Mouse (Mus musculus) ES-E14 (cell line): ENCODE measurements around the gene Sept5. TPM values are rescaled to one million over a fixed set of nuclear protein-coding genes. Genes with fewer than 3 reads are reported as not detected.

Source experiments
- DNase-seq: peaks from one replicate; pipeline ENCODE4 v3.0.0-alpha.2; 2013; ENCODE audit warnings: low read depth, low spot score
- H3K27ac ChIP-seq: 2 replicates; pipeline ENCODE4 v1.5.1; 2012; ENCODE audit warnings: low read depth, mild to moderate bottlenecking, low read length, moderate library complexity, mixed read lengths; ENCODE audit not compliant: poor library complexity, insufficient read depth, severe bottlenecking
- H3K36me3 ChIP-seq: 2 replicates; pipeline ENCODE4 v1.6.1; 2012; ENCODE audit warnings: mild to moderate bottlenecking, low read length, moderate library complexity, mixed read lengths; ENCODE audit not compliant: control insufficient read depth, poor library complexity, insufficient read depth, severe bottlenecking
- H3K4me1 ChIP-seq, 2 experiments: fragments of 150-350 bp in 1 of 2; sonication (generic) in 1 of 2; 2 replicates each; pipeline ENCODE4 v1.6.1; 2012; ENCODE audit warnings: low read length in 2 of 2, mild to moderate bottlenecking in 1 of 2, mixed read lengths in 1 of 2; ENCODE audit not compliant: control insufficient read depth in 2 of 2, insufficient read depth in 2 of 2, poor library complexity in 1 of 2
- H3K4me3 ChIP-seq, 2 experiments: fragments of 150-350 bp in 1 of 2; sonication (generic) in 1 of 2; 2 replicates each; pipeline ENCODE4 v1.5.1; 2012; ENCODE audit warnings: low read length in 2 of 2, low read depth in 1 of 2, mild to moderate bottlenecking in 1 of 2, mixed read lengths in 1 of 2; ENCODE audit not compliant: insufficient read depth in 1 of 2, poor library complexity in 1 of 2, severe bottlenecking in 1 of 2
- H3K9ac ChIP-seq: 2 replicates; pipeline ENCODE4 v1.6.1; 2012; ENCODE audit warnings: low read depth, mild to moderate bottlenecking, low read length, mixed read lengths; ENCODE audit not compliant: poor library complexity, insufficient read depth, severe bottlenecking
- H3K9me3 ChIP-seq: fragments of 150-350 bp; sonication (generic); 2 replicates; pipeline ENCODE4 v1.6.1; 2012; ENCODE audit warnings: low read depth, mild to moderate bottlenecking, low read length; ENCODE audit not compliant: control insufficient read depth, insufficient read depth
- CHD2 ChIP-seq: IDR thresholded peaks from 2 replicates; pipeline ENCODE4 v1.6.1; 2014; ENCODE audit warnings: mild to moderate bottlenecking, low read depth, low read length, inconsistent platforms
- HCFC1 ChIP-seq: IDR thresholded peaks from 2 replicates; pipeline ENCODE4 v1.6.1; 2012; ENCODE audit warnings: low read length, inconsistent platforms, borderline replicate concordance; ENCODE audit not compliant: insufficient read depth
- MAFK ChIP-seq: IDR thresholded peaks from 2 replicates; pipeline ENCODE4 v1.6.1; 2014; ENCODE audit warnings: mild to moderate bottlenecking, low read depth, low read length, inconsistent platforms; ENCODE audit not compliant: insufficient read depth
- ZC3H11A ChIP-seq: IDR thresholded peaks from 2 replicates; pipeline ENCODE4 v1.6.1; 2012; ENCODE audit warnings: low read depth, mild to moderate bottlenecking, inconsistent platforms, low read length, borderline replicate concordance
- ZNF384 ChIP-seq: IDR thresholded peaks from 2 replicates; pipeline ENCODE4 v1.6.1; 2012; ENCODE audit warnings: low read depth, low read length, inconsistent platforms
- in situ Hi-C, 2 experiments: fragments of 600-800 bp; cut with MboI; formaldehyde crosslinking; loops; one replicate each; pipeline ENCODE4 v1.15.1; 2025; ENCODE audit warnings: low sequenced_read_pairs in 2 of 2, inconsistent platforms in 1 of 2; ENCODE audit not compliant: unreplicated experiment in 2 of 2
- total RNA-seq: library from RNA; depleted of rRNA; stranded (reverse); fragments of 300-350 nt; gene quantifications from 2 replicates; pipeline ENCODE4 v1.2.3, GENCODE M21; 2012; rRNA removed

Sept5 gene
- 0.74 and 3.0 TPM in 2 replicates for total RNA-seq

- in situ Hi-C loops = loop anchor here in 1 of 2 experiments (10.0 kb wide), 1 partner anchor 165 kb away; no protein-coding TSS in a partner anchor
- no peaks in the 10 kb centered on the region for H3K4me1 ChIP-seq
- TF ChIP-seq CHD2 = no peak
- no peak for TF ChIP-seq HCFC1
- no peak for TF ChIP-seq ZC3H11A
- TF ChIP-seq MAFK = no peak
- no peak for TF ChIP-seq ZNF384
- H3K27ac ChIP-seq = no peak within 1 kb of the TSS
- no peak for DNase-seq
- 0 out of 2 replicates have a peak within 1 kb of the TSS, but pooled peaks have one; percentile 21 for H3K9ac ChIP-seq
- peak within 1 kb of the TSS; percentile 71 to 80; a peak in 3 of 4 replicates for H3K4me3 ChIP-seq
- H3K9me3 ChIP-seq = no peaks in the 10 kb centered on the region
- H3K36me3 ChIP-seq = no peaks in the 10 kb centered on the region
Measured at GRCm38 (mm10) chr16:18629390-18630231, at the start of gene Sept5. Gene Sept5 (minus strand): TSS chr16:18629954.

- no peak overlapping the region for H3K9ac ChIP-seq
- H3K4me1 ChIP-seq = peaks cover 2 to 4% of the 10 kb centered on the region in 2 experiments; a peak in 2 of 4 replicates
- H3K9me3 ChIP-seq = no peaks in the 10 kb centered on the region
- peak; percentile 56 for DNase-seq
- no peak overlapping the region for H3K27ac ChIP-seq
- H3K4me3 ChIP-seq = no peak overlapping the region
- in situ Hi-C loops = no loop called here
- H3K36me3 ChIP-seq = no peaks in the 10 kb centered on the region
- TF ChIP-seq CHD2 (no peak), HCFC1 (no peak), ZC3H11A (no peak), MAFK (no peak), ZNF384 (no peak)
Measured at GRCm38 (mm10) chr16:18679112-18679511, 49.4 kb upstream of the Sept5 start.

DNA sequence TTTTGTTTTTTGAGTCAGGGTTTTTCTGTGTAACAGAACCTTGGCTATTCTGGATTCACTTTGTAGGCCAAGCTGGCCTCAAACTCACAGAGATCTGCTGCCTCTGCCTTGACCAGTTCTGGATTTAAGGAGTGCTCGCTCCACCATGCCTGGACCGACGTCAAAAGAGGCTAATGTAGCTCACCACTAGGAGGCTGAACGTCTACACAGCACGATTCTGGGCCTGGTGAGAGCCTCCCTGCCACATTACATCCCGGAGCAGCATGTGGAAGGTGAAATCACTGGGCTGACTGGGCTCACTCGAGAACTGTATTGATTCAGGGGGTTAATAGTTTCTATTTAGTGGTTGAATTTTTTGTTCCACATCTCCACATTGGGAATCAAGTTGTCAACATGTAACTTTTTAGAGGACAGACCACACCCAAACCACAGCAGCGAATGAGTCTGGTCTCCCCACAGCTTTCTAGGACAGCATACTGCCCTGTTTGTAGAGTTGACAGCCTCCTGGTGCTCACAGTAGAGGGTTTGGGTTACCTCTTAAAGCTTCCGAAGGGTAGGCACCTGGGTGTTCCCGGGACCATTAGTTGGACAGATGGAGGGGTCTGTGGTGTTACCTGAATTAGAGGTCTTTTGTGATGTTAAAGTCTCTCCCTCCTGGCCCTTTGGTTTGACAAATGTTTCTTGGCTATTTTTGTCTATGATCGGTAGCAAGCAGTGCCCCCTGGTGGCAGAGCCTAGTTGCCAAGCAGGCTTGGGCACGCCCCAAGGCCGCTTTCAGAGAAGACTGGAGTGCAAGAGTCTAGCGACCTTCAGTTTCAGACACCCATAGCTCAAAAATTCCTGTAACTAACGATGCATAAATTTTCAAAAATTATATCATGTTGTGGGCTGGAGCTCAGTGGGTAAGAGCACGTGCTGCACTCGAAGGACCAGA lies 48.3 kb upstream of the Sept5 start:
- TF ChIP-seq CHD2 = no peak
- no peak for TF ChIP-seq HCFC1
- no peak for TF ChIP-seq MAFK
- TF ChIP-seq ZC3H11A = no peak
- TF ChIP-seq ZNF384 = no peak
- Histone ChIP-seq H3K4me1 (peaks cover 2 to 4% of the 10 kb centered on the region in 2 experiments; a peak in 2 of 4 replicates), H3K9me3 (no peaks in the 10 kb centered on the region), H3K4me3 (no peak overlapping the region), H3K36me3 (no peaks in the 10 kb centered on the region), H3K9ac (no peak overlapping the region), H3K27ac (no peak overlapping the region)
- in situ Hi-C loops = no loop called here
- peak; percentile 85 for DNase-seq

GRCm38 (mm10) chr16:18673005-18673404 lies 43.3 kb upstream of the Sept5 start:
- Histone ChIP-seq H3K9me3 (no peaks in the 10 kb centered on the region), H3K4me1 (peaks cover under 1 to 2% of the 10 kb centered on the region in 2 experiments; a peak in 3 of 4 replicates), H3K27ac (no peak overlapping the region), H3K36me3 (no peaks in the 10 kb centered on the region), H3K4me3 (no peak overlapping the region), H3K9ac (no peak overlapping the region)
- in situ Hi-C loops = no loop called here
- no peak for TF ChIP-seq HCFC1
- no peak for TF ChIP-seq CHD2
- no peak for TF ChIP-seq ZNF384
- TF ChIP-seq ZC3H11A = no peak
- TF ChIP-seq MAFK = no peak
- DNase-seq = no peak
